Mouse (Mus musculus): ENCODE results near the gene Tsnax. TPM values are rescaled to one million over a fixed set of nuclear protein-coding genes. Genes with fewer than 3 reads are reported as not detected.

Gene Tsnax
- polyA plus RNA-seq, 1 experiment from 2014 or later, result 48.3 TPM

- no peaks in the 10 kb centered on the region for H3K9me3 ChIP-seq (ENCODE audit: control insufficient read depth)
- no peak overlapping the region for H3K9ac ChIP-seq (ENCODE audit: low read depth, low read length)
- no peaks in the 10 kb centered on the region for H3K27me3 ChIP-seq (replicated peaks; ENCODE audit: control insufficient read depth, insufficient read depth, low read length)
- no peak for TF ChIP-seq CTCF (IDR thresholded peaks at IDR 0.05; ENCODE audit: low read depth)
- H3K4me2 ChIP-seq (replicated peaks; ENCODE audit: low read depth), result no peak overlapping the region
- peak overlapping the region; percentile 60 for H3K27ac ChIP-seq (ENCODE audit: low read depth, low read length)
- 0 out of 2 replicates have a peak, but pooled peaks cover 5% of the 10 kb centered on the region for H3K4me1 ChIP-seq (replicated peaks; ENCODE audit: control insufficient read depth, insufficient read depth, low read length)
- WGBS, result 66% methylated on average over 4 of the region's 4 CpGs
- no peaks in the 10 kb centered on the region for H3K36me3 ChIP-seq (ENCODE audit: control insufficient read depth, insufficient read depth)
- ATAC-seq, result no peak
- no peak overlapping the region for H3K4me3 ChIP-seq (ENCODE audit: low read depth, low read length)
Observed at GRCm38 (mm10) chr8:125083746-125084145, 70.9 kb downstream of the Tsnax start.

Small RNA genes lying within 50 kb of the gene (microRNA-seq; reads per million reads assigned to microRNA genes)
- not detected for gene Gm22197

Other genes with a start within 250 kb of the Tsnax start
- 0.23 and 0.29 TPM in 2 replicates for gene Trim67, start 219.9 kb upstream of the Tsnax start, polyA plus RNA-seq (2015; fragmentation: Nextera tagmentation; extraction: Ambion mirVana)
- gene Gnpat, start 150.0 kb upstream of the Tsnax start, polyA plus RNA-seq (2015; fragmentation: Nextera tagmentation; extraction: Ambion mirVana), result 31.0 and 31.9 TPM in 2 replicates
- 17.7 and 20.6 TPM in 2 replicates for gene 2810004N23Rik, start 149.9 kb upstream of the Tsnax start, polyA plus RNA-seq (2015; fragmentation: Nextera tagmentation; extraction: Ambion mirVana)
- gene Exoc8, start 115.3 kb upstream of the Tsnax start, polyA plus RNA-seq (2015; fragmentation: Nextera tagmentation; extraction: Ambion mirVana), result 4.7 and 5.4 TPM in 2 replicates
- 4.5 and 4.7 TPM in 2 replicates for gene Sprtn, start 115.1 kb upstream of the Tsnax start, polyA plus RNA-seq (2015; fragmentation: Nextera tagmentation; extraction: Ambion mirVana)
- gene Egln1, start 63.7 kb upstream of the Tsnax start, polyA plus RNA-seq (2015; fragmentation: Nextera tagmentation; extraction: Ambion mirVana), result 8.2 and 8.5 TPM in 2 replicates
- 0.39 and 0.40 TPM in 2 replicates for gene Disc1, start 41.2 kb downstream of the Tsnax start, polyA plus RNA-seq (2015; fragmentation: Nextera tagmentation; extraction: Ambion mirVana)

All from intestine, postnatal 0 days (tissue).